Mouse (Mus musculus): Measurements from ENCODE around the gene Wnt11. TPM values are rescaled to one million over a fixed set of nuclear protein-coding genes. Genes with fewer than 3 reads are reported as not detected.

Gene Wnt11
- total RNA-seq, 2 experiments from 2014 or later, result 10.5 to 12.8 TPM

Other genes starting within 250 kb of the Wnt11 start
- gene Emsy, start 178.3 kb upstream of the Wnt11 start, total RNA-seq (2021), result 10 to 100 TPM; 18.4 to 26.6 TPM
- 10 to 100 TPM; 74.8 to 77.7 TPM for gene Thap12, start 132.0 kb upstream of the Wnt11 start, total RNA-seq (2021)